11 mouse cellular contexts compared by ENCODE assay signal in genomic region chr8:84778638-84779380, GRCm38 (mm10). TPM values are rescaled to one million over a fixed set of nuclear protein-coding genes. Genes with fewer than 3 reads are reported as not detected.
DNase-seq lines count a peak whose midpoint lies in the region; ATAC-seq and TF ChIP-seq lines count a peak whose summit lies in the region.
"Had no signal": no experiment of that assay in that cellular context is flagged by ENCODE, and none has a peak within 500 bp of the region (broad histone marks: within the 10 kb centered on the region; RNA-seq: fewer than 3 reads in every experiment).

No protein-coding gene starts in this region.

- no peak overlapping the region for H3K4me3 ChIP-seq in lung, adult 2 months (replicated peaks; ENCODE audit: extremely low read depth, low read depth, low read length)
- H3K4me3 ChIP-seq in hindbrain, embryonic 15.5 days, result no peak overlapping the region
- H3K4me3 ChIP-seq in small intestine, adult 2 months (ENCODE audit: low read depth, low read length), result no peak overlapping the region

- no peaks in the 10 kb centered on the region for H3K9me3 ChIP-seq in hindbrain, embryonic 15.5 days

- no peak for TF ChIP-seq CTCF in lung, adult 2 months (IDR thresholded peaks at IDR 0.05; ENCODE audit: insufficient read depth, low read length)
- TF ChIP-seq CTCF in small intestine, adult 2 months (IDR thresholded peaks at IDR 0.05; ENCODE audit: extremely low read depth, insufficient read length, insufficient replicate concordance, low read depth, low read length), result no peak

- H3K4me1 ChIP-seq in lung, adult 2 months (ENCODE audit: control insufficient read depth, insufficient read depth, low read length), result peaks cover 21% of the 10 kb centered on the region
- peaks cover 50% of the 10 kb centered on the region for H3K4me1 ChIP-seq in hindbrain, embryonic 15.5 days (replicated peaks)
- peaks cover 13% of the 10 kb centered on the region for H3K4me1 ChIP-seq in small intestine, adult 2 months (ENCODE audit: control insufficient read depth, insufficient read depth, insufficient read length, low read length)

- no peak overlapping the region for H3K9ac ChIP-seq in hindbrain, embryonic 15.5 days
- H3K9ac ChIP-seq: liver, embryonic 14.5 days had no signal

- 60% methylated on average over 11 of the region's 11 CpGs for WGBS in lung, adult 2 months
- WGBS in hindbrain, embryonic 15.5 days, result 14% methylated on average over 11 of the region's 11 CpGs
- 79% methylated on average over 11 of the region's 11 CpGs for WGBS in small intestine, adult 2 months

- no peak for ATAC-seq in hindbrain, embryonic 15.5 days (ENCODE audit: low FRiP score, low read depth)
- ATAC-seq: inflammation-experienced regulatory T-cells, adult 6 months had no signal

- no peak for TF ChIP-seq POLR2A in lung, adult 2 months (IDR thresholded peaks at IDR 0.05; ENCODE audit: borderline replicate concordance, extremely low read depth, low read depth, low read length)
- TF ChIP-seq POLR2A in small intestine, adult 2 months (IDR thresholded peaks at IDR 0.05; ENCODE audit: low read depth, low read length), result no peak

- DNase-seq in embryo, embryonic 10.5 days (ENCODE audit: low spot score), result peak; percentile 23
- DNase-seq in embryo, embryonic 9.5 days (ENCODE audit: extremely low spot score), result no peak
- DNase-seq in lung, postnatal 10 days, result peak; percentile 68
- DNase-seq in lung, adult 2 months, result no peak
- no peak for DNase-seq in MN1 (ENCODE audit: low spot score)
- DNase-seq in adrenal gland, postnatal 25 days, result no peak

- H3K36me3 ChIP-seq in hindbrain, embryonic 15.5 days, result no peaks in the 10 kb centered on the region
- H3K36me3 ChIP-seq in small intestine, adult 2 months (ENCODE audit: control insufficient read depth, insufficient read depth, low read length), result no peaks in the 10 kb centered on the region

- peak overlapping the region; percentile 34 for H3K4me2 ChIP-seq in hindbrain, embryonic 15.5 days

- peaks cover 71% of the 10 kb centered on the region for H3K27me3 ChIP-seq in hindbrain, embryonic 15.5 days
- no peaks in the 10 kb centered on the region for H3K27me3 ChIP-seq in small intestine, adult 2 months (ENCODE audit: control insufficient read depth, insufficient read depth, low read length)

- peak overlapping the region; percentile 77 for H3K27ac ChIP-seq in hindbrain, embryonic 15.5 days (replicated peaks)
- H3K27ac ChIP-seq in small intestine, adult 2 months (ENCODE audit: insufficient read depth, low read depth, low read length), result 0 out of 2 replicates have a peak overlapping the region, but pooled peaks have one; percentile 15
- H3K27ac ChIP-seq: liver, embryonic 14.5 days had no signal

RNA-seq across cellular contexts. Expression of gene Nfix, which starts 21.3 kb away (rescaled TPM):
- polyA plus RNA-seq in lung, adult 2 months (2012; rRNA removed), result 80.1 and 96.2 TPM in 2 replicates
- 71.2 and 87.6 TPM in 2 replicates for polyA plus RNA-seq in hindbrain, embryonic 15.5 days (2015; fragmentation: Nextera tagmentation; extraction: Ambion mirVana)
- polyA plus RNA-seq in small intestine, adult 2 months (2012; rRNA removed), result 22.3 and 26.1 TPM in 2 replicates
- 87.7 and 111 TPM in 2 replicates for total RNA-seq in adrenal gland, postnatal 25 days (2021)

RNA-seq across cellular contexts. Expression of gene Dand5, which starts 43.8 kb away (rescaled TPM):
- polyA plus RNA-seq in lung, adult 2 months (2012; rRNA removed), result 2.5 and 2.9 TPM in 2 replicates
- polyA plus RNA-seq in hindbrain, embryonic 15.5 days (2015; fragmentation: Nextera tagmentation; extraction: Ambion mirVana), result 14.0 and 15.1 TPM in 2 replicates
- polyA plus RNA-seq in small intestine, adult 2 months (2012; rRNA removed), result 0.98 and 2.1 TPM in 2 replicates
- 11.2 and 11.6 TPM in 2 replicates for total RNA-seq in adrenal gland, postnatal 25 days (2021)

RNA-seq across cellular contexts. Expression of gene Gadd45gip1, which starts 52.5 kb away (rescaled TPM):
- 21.3 and 31.7 TPM in 2 replicates for polyA plus RNA-seq in lung, adult 2 months (2012; rRNA removed)
- polyA plus RNA-seq in hindbrain, embryonic 15.5 days (2015; fragmentation: Nextera tagmentation; extraction: Ambion mirVana), result 39.7 and 40.6 TPM in 2 replicates
- 50.5 and 64.1 TPM in 2 replicates for polyA plus RNA-seq in small intestine, adult 2 months (2012; rRNA removed)
- 55.1 and 59.9 TPM in 2 replicates for total RNA-seq in adrenal gland, postnatal 25 days (2021)

RNA-seq across cellular contexts. Expression of gene G430095P16Rik, which starts 56.0 kb away (rescaled TPM):
- polyA plus RNA-seq in lung, adult 2 months (2012; rRNA removed), result 2.0 and 2.8 TPM in 2 replicates
- 1.2 and 1.7 TPM in 2 replicates for polyA plus RNA-seq in hindbrain, embryonic 15.5 days (2015; fragmentation: Nextera tagmentation; extraction: Ambion mirVana)
- 0.30 TPM in 2 replicates for polyA plus RNA-seq in small intestine, adult 2 months (2012; rRNA removed)
- not detected in 2 replicates for total RNA-seq in adrenal gland, postnatal 25 days (2021)
- total RNA-seq: layer of hippocampus, adult 8-10 months had no signal

Comparison
In these comparisons a context has a peak if more than half of its experiments do, and no peak if none do; other contexts are left out.
1. DNase-seq: peak in embryo, embryonic 10.5 days (single experiment) and lung, postnatal 10 days (single experiment); none in embryo, embryonic 9.5 days (single experiment), lung, adult 2 months (single experiment), MN1 (single experiment) and adrenal gland, postnatal 25 days (single experiment).